Mouse (Mus musculus) heart, postnatal 25 days (tissue): ENCODE results near the gene Lrrc20. TPM values are rescaled to one million over a fixed set of nuclear protein-coding genes. Genes with fewer than 3 reads are reported as not detected.
"Not testable (repeated sequence)": the region's sequence is repeated elsewhere in the genome, so short reads cannot be mapped to it uniquely, and the experiment has no call there.

Experiments used
- DNase-seq: peaks from one replicate; pipeline ENCODE4 v3.0.0; 2022; ENCODE audit warnings: low spot score
- intact Hi-C: fragments of 180-260 bp; cut with DNase I; formaldehyde crosslinking; loops from one replicate; pipeline ENCODE4 v1.15.1; 2025
- total RNA-seq, 2 experiments: library from RNA; stranded (reverse); gene quantifications; 2 replicates each; pipeline ENCODE4 v1.2.3; 2021

Gene Lrrc20
- total RNA-seq, 2 experiments from 2014 or later, result 30.1 to 31.3 TPM

DNA sequence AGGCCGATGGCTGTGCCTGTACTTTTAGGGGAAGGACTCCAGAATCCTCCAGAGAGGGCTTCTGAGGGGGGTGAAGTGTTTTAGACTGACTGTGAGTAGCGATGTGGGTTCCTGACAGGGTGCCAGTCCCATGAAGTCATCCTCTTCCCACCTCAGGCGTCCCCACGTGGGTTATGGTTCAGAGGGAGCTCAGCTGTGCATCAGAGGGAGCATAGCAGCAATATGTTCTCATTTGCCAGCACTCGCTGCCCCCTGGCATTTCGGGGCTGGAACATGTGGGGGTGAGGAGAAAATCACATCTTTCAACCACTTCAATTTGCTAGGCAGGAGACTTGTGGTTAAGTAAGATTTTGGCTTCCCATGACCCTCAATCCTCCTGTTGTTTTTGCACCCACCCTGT lies 79.6 kb downstream of the Lrrc20 start:
- intact Hi-C loops, result no loop called here
- no peak for DNase-seq

- DNase-seq, result no peak
- intact Hi-C loops, result no loop called here
Measured at GRCm38 (mm10) chr10:61558631-61559030, 83.0 kb downstream of the Lrrc20 start.

GRCm38 (mm10) chr10:61559544-61559943 lies 83.9 kb downstream of the Lrrc20 start:
- DNase-seq, result no peak
- intact Hi-C loops, result no loop called here

DNA sequence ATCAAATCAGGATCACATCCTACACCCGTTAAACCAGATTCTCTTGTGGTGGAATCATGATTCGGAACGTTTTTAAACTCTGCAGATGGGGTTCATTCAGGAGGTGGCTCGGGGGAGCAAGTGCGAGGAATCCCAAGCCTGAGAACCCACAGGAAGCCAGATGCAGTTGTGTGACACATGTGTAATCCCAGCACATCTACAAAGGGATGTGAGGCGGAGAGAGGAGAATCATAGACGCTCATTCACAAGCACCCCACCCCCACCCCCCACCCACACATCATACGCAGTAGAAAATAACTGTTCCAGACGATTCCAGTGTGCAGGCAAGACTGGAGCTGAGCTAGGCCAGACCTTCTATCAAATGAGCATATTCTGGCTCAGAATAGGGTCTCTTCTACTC lies 87.9 kb downstream of the Lrrc20 start:
- DNase-seq, result no peak
- intact Hi-C loops, result no loop called here

DNA sequence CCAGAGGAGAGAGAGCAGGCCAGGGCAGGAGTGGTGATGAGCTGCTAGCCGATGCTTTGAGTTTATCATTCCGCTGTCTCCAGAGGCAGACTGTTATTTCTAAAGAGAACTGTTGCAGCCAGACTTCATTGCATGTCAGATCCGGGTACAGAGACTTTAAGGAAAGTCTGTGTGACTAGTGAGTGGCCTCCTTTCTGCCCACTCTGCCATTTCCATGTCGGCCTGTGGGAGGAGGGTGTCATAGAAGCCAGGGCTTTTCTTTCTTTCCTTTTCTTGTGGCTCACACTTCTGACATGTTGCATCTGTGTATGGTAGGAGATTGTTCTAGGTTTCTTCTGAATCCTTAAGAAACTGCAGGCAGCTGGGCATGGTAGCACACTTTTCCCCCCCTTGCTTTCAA lies 88.8 kb downstream of the Lrrc20 start:
- intact Hi-C loops, result no loop called here
- DNase-seq, result no peak

- no peak for DNase-seq
- intact Hi-C loops, result no loop called here
Measured at GRCm38 (mm10) chr10:61570181-61570580, 94.6 kb downstream of the Lrrc20 start.

DNA sequence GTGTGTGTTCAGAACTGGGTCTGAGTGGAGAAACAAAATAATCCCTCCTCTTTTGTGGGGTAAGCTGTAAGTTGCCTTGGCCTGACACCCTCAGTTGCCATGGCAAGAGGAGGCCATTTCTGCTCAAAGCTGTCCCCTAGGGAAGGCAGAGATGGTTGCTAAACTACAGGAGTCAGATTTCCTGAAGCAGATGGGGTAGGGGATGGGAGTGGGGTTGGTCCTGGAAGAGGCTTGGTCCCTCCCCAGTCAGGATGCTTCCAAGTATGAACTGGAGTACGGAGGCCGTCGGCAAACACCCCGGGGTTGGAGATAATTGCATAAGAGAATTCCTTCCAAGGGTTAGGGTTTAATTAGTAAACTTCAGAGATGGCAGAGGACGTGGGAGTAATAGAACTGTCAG lies 96.5 kb downstream of the Lrrc20 start:
- intact Hi-C loops, result no loop called here
- DNase-seq, result no peak

- intact Hi-C loops, result no loop called here
- no peak for DNase-seq
Measured at GRCm38 (mm10) chr10:61576120-61576767, 100.6 kb downstream of the Lrrc20 start.

GRCm38 (mm10) chr10:61587241-61587849 lies 111.7 kb downstream of the Lrrc20 start:
- intact Hi-C loops, result no loop called here

GRCm38 (mm10) chr10:61597991-61598390 lies 122.4 kb downstream of the Lrrc20 start:
- DNase-seq, result no peak
- intact Hi-C loops, result no loop called here

More at GRCm38 (mm10) chr10:61587241-61587849, 111.7 kb downstream of the Lrrc20 start:
- DNase-seq, result no peak

- intact Hi-C loops, result loop anchor here (5.0 to 10.0 kb wide), 2 partner anchors 132 to 405 kb away; no protein-coding TSS in a partner anchor
- no peak for DNase-seq
Measured at GRCm38 (mm10) chr10:61599556-61600114, 124.0 kb downstream of the Lrrc20 start.

GRCm38 (mm10) chr10:61602283-61603033 lies 126.9 kb downstream of the Lrrc20 start:
- DNase-seq, result no peak
- intact Hi-C loops, result loop anchor here (1.0 to 10.0 kb wide), 4 partner anchors 56 to 408 kb away; no protein-coding TSS in a partner anchor

GRCm38 (mm10) chr10:61604376-61605065 lies 128.9 kb downstream of the Lrrc20 start:
- intact Hi-C loops, result loop anchor here (5.0 to 10.0 kb wide), 2 partner anchors 137 to 410 kb away; no protein-coding TSS in a partner anchor
- no peak for DNase-seq

GRCm38 (mm10) chr10:61605381-61605780 lies 129.8 kb downstream of the Lrrc20 start:
- intact Hi-C loops, result loop anchor here (10.0 kb wide), 1 partner anchor 411 kb away; no protein-coding TSS in a partner anchor
- DNase-seq, result not testable (repeated sequence)

GRCm38 (mm10) chr10:61605851-61606250 lies 130.2 kb downstream of the Lrrc20 start:
- intact Hi-C loops, result loop anchor here (10.0 kb wide), 1 partner anchor 411 kb away; no protein-coding TSS in a partner anchor
- DNase-seq, result no peak

DNA sequence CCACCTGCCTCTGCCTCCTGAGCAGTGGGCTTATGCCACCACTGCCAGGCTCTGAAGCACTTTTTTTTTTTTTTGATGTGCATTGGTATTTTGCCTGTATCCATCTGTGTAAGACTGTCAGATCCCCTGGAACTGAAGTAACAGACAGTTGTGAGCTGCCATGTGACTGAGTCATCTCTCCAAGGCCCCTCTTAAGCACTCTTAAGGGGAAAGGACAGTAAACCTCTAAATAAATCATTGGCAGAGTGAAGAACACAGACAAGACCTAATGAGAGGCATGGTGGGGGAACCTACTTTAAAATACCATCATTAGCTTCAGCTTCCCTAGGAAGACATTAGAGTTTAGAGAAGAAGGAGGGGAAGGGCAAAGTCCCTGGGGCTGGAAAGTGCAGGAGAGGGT lies 132.6 kb downstream of the Lrrc20 start:
- intact Hi-C loops, result loop anchor here (10.0 kb wide), 1 partner anchor 413 kb away; no protein-coding TSS in a partner anchor
- DNase-seq, result no peak

DNA sequence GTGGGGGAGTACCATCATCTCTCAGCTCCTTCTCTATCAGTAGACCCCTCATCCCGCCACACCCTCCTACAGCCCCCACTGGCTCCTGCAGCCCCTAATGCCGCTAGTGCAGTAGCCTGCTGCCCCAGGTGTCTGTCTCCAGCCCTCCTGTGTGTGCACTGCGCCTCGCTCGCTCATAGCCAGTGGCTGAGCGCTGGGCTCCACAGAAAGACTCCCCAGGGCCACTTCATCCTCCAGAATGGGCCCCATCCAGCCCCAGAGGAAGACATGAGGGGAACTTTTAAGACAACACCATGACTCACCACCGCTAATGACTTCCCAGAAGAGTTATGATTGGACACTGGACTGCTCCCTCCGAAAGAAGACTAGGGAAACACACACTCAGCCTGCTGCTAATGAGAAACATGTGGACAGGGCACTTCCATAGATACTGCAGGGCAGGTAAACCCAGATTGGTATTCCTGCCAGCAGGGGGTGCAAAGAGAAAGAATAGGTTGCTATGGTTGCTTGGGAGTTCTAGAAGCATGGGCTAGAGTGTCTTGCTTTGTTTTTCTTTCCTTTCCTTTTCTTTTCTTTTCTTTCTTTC lies 135.1 kb downstream of the Lrrc20 start:
- DNase-seq, result no peak
- intact Hi-C loops, result no loop called here

DNA sequence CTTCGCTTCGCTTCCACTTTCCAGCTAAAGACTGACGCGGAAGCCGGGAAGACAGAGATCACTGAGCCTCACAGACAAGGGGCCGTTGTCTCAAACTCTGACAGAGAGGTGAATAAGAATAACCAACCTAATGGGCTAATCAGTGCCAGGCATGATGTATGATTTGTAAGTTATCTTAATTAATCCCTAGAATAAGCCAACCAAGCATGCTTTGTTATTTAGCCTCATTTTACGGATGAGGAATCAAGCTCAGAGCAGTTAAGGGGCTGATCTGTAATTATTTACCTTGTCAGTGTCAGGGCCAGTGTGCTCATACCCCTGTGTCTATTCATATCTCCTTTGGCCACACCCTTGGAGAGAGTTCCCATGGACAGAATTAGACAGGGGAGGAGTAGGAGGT lies 138.7 kb downstream of the Lrrc20 start:
- intact Hi-C loops, result no loop called here
- DNase-seq, result no peak

DNA sequence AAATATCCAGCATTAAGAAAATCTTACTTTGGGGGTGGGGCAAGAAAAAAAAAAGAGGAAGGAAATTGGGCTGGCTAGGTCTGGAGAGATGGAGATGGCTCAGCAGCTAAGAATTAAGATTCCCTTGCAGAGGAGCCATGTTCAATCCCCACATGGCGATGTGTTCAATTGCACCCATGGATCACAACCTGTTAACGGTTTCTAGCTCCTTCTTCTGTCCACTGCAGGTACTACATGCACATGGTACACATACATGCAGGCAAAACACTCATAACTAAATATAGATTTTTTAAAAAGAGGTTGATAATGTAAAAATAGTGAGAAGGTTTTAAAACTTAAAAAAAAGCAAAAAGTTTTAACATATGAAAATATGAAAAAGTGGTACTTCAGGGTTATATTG lies 142.9 kb downstream of the Lrrc20 start:
- no peak for DNase-seq
- intact Hi-C loops, result no loop called here
